Mouse (Mus musculus): ENCODE measurements at regions not wholly inside any gene's neighbourhood (a gene's known extent, or its start where the extent isn't known, plus 50 kb on each side); places are given as distances from the start of the nearest gene placed in this dataset.

GRCm38 (mm10) chr10:100210684-100211083 is 124.8 kb upstream of the Gm4301 start:
- Histone ChIP-seq H3K9me3 (no peaks in the 10 kb centered on the region), H3K4me1 (no peaks in the 10 kb centered on the region; the same call in 1 of the 2 replicates), H3K27me3 (no peaks in the 10 kb centered on the region), H3K4me3 (no peak overlapping the region), H3K27ac (no peak overlapping the region), H3K36me3 (no peaks in the 10 kb centered on the region), H3K9ac (no peak overlapping the region), H3K4me2 (no peak overlapping the region)
- WGBS: 45% methylated on average over 7 of the region's 7 CpGs
- ATAC-seq (ENCODE audit: borderline replicate concordance, extremely low read depth, low FRiP score, low TSS enrichment): no peak

- WGBS: 49% methylated on average over 3 of the region's 3 CpGs
- H3K4me2 ChIP-seq: no peak overlapping the region
- H3K4me3 ChIP-seq: no peak overlapping the region
- no peaks in the 10 kb centered on the region for H3K4me1 ChIP-seq
- ATAC-seq (ENCODE audit: borderline replicate concordance, extremely low read depth, low FRiP score, low TSS enrichment): no peak; the same call in 1 of the 2 replicates
- H3K27ac ChIP-seq: no peak overlapping the region
- no peak overlapping the region for H3K9ac ChIP-seq
- H3K9me3 ChIP-seq: no peaks in the 10 kb centered on the region
- H3K36me3 ChIP-seq: no peaks in the 10 kb centered on the region
- no peaks in the 10 kb centered on the region for H3K27me3 ChIP-seq
Measured at GRCm38 (mm10) chr10:100224459-100225097, 110.9 kb upstream of the Gm4301 start.

- 0 out of 2 replicates have a peak overlapping the region, but pooled peaks have one; percentile 10 for H3K27ac ChIP-seq
- peak; percentile 79; the same call in 1 of the 2 replicates for ATAC-seq (ENCODE audit: borderline replicate concordance, extremely low read depth, low FRiP score, low TSS enrichment)
Measured at GRCm38 (mm10) chr10:100259235-100259900, 76.1 kb upstream of the Gm4301 start.

GRCm38 (mm10) chr10:100263447-100263846 is 72.0 kb upstream of the Gm4301 start:
- 52% methylated on average over 2 of the region's 2 CpGs for WGBS
- ATAC-seq (ENCODE audit: borderline replicate concordance, extremely low read depth, low FRiP score, low TSS enrichment): no peak
- Histone ChIP-seq H3K36me3 (no peaks in the 10 kb centered on the region), H3K4me3 (no peak overlapping the region), H3K4me2 (no peak overlapping the region), H3K27ac (no peak overlapping the region), H3K27me3 (no peaks in the 10 kb centered on the region), H3K9ac (no peak overlapping the region), H3K4me1 (no peaks in the 10 kb centered on the region), H3K9me3 (no peaks in the 10 kb centered on the region)

More at GRCm38 (mm10) chr10:100259235-100259900, 76.1 kb upstream of the Gm4301 start:
- H3K4me3 ChIP-seq: no peak overlapping the region
- H3K36me3 ChIP-seq: no peaks in the 10 kb centered on the region
- H3K4me2 ChIP-seq: no peak overlapping the region
- 43% methylated on average over 4 of the region's 4 CpGs for WGBS
- no peak overlapping the region for H3K9ac ChIP-seq
- H3K9me3 ChIP-seq: no peaks in the 10 kb centered on the region
- H3K4me1 ChIP-seq: no peaks in the 10 kb centered on the region
- no peaks in the 10 kb centered on the region for H3K27me3 ChIP-seq

- Histone ChIP-seq H3K27me3 (no peaks in the 10 kb centered on the region), H3K27ac (no peak overlapping the region), H3K9ac (no peak overlapping the region), H3K4me3 (no peak overlapping the region), H3K4me1 (no peaks in the 10 kb centered on the region), H3K4me2 (no peak overlapping the region), H3K36me3 (no peaks in the 10 kb centered on the region), H3K9me3 (no peaks in the 10 kb centered on the region)
- ATAC-seq (ENCODE audit: borderline replicate concordance, extremely low read depth, low FRiP score, low TSS enrichment): no peak
- WGBS: 16% methylated on average over 2 of the region's 2 CpGs
Measured at GRCm38 (mm10) chr10:100264066-100264465, 71.4 kb upstream of the Gm4301 start.

GRCm38 (mm10) chr10:100282471-100282870 is 53.0 kb upstream of the Gm4301 start:
- no peak for ATAC-seq (ENCODE audit: borderline replicate concordance, extremely low read depth, low FRiP score, low TSS enrichment)
- no peaks in the 10 kb centered on the region for H3K27me3 ChIP-seq
- no peak overlapping the region for H3K27ac ChIP-seq
- no peak overlapping the region for H3K4me3 ChIP-seq
- no peaks in the 10 kb centered on the region for H3K4me1 ChIP-seq
- H3K9ac ChIP-seq: no peak overlapping the region
- H3K9me3 ChIP-seq: no peaks in the 10 kb centered on the region
- no peak overlapping the region for H3K4me2 ChIP-seq
- no peaks in the 10 kb centered on the region for H3K36me3 ChIP-seq
